8 mouse cellular contexts compared by ENCODE assay signal in the genomic region with DNA sequence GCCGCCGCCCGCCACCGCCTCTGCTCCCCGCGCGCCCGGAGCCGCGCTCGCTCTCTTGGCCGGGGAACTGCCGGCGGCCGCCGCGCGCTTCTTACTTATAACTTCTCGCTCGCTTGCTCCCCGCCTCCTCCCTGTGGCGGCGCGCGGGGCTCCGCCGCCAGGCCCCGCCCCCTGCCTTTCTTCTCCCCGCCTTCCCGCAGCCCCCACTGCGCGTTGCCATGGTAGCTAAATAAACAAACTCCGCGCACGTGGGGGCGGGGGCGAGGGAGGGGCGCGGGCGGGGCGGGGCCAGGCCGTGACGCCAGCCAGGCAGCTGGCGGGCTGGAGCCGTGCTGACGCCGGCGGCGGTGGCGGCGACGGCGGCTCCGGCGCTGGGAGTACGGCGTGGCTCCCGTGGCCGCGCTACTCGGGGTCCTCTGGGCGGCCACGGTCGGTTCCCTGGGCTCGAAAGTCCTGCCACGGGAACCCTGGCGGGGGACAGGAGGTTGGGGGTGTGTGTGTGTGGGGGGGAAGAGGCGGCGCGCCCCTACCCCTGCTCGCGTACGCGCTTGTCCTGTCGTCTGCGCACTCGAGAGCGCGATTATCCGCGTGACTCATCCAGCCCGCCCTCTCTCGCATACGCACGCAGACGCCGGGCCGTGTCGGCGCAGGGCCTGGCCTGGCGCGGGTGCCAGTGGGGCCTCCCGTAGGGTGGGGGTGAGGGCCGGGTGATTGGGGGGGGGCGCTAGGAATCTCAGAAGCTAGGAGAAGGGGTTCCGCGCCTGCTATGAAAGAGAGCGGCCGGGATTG. TPM values are rescaled to one million over a fixed set of nuclear protein-coding genes. Genes with fewer than 3 reads are reported as not detected.
DNase-seq lines count a peak whose midpoint lies in the region; ATAC-seq lines count a peak whose summit lies in the region.

A gene (minus strand): TSS at position 60 of the 789 bp plus-strand sequence.

- H3K27me3 ChIP-seq in intestine, embryonic 15.5 days (replicated peaks), result peaks cover 12% of the 10 kb centered on the region
- peaks cover 87% of the 10 kb centered on the region for H3K27me3 ChIP-seq in midbrain, embryonic 10.5 days (ENCODE audit: low read depth, poor library complexity, severe bottlenecking)

- peak; percentile 93 to 96 for DNase-seq in adrenal gland, adult 18-20 months (ENCODE audit: low spot score in 2 of 2)
- DNase-seq in embryo, embryonic 10.5 days (ENCODE audit: low spot score), result peak; percentile 93
- DNase-seq in gastrocnemius, postnatal 4 days (ENCODE audit: low spot score in 2 of 2), result peak; percentile 94 to 95
- peak; percentile 88 to 90 for DNase-seq in left cerebral cortex, postnatal 36 days (ENCODE audit: low spot score in 2 of 2)
- DNase-seq in midbrain, embryonic 10.5 days (ENCODE audit: low spot score), result peak; percentile 95
- peak; percentile 84 for DNase-seq in right cerebral cortex, postnatal 36 days (ENCODE audit: low spot score in 2 of 2)
- DNase-seq in urinary bladder, postnatal 4 days (ENCODE audit: low spot score in 2 of 2), result peak; percentile 95

- intact Hi-C loops in left cerebral cortex, postnatal 36 days (cut with DNase I), result loop anchor here (1.0 to 10.0 kb wide), 5 partner anchors 119 to 960 kb away; no protein-coding TSS in a partner anchor

- H3K9me3 ChIP-seq in intestine, embryonic 15.5 days, result no peaks in the 10 kb centered on the region
- H3K9me3 ChIP-seq in midbrain, embryonic 10.5 days (replicated peaks), result no peaks in the 10 kb centered on the region

- peak within 1 kb of the TSS; percentile 88 for H3K27ac ChIP-seq in intestine, embryonic 15.5 days
- peak within 1 kb of the TSS; percentile 91 for H3K27ac ChIP-seq in midbrain, embryonic 10.5 days (replicated peaks)

- H3K4me3 ChIP-seq in intestine, embryonic 15.5 days (replicated peaks), result peak within 1 kb of the TSS; percentile 60
- peak within 1 kb of the TSS; percentile 73 for H3K4me3 ChIP-seq in midbrain, embryonic 10.5 days

- H3K4me1 ChIP-seq in intestine, embryonic 15.5 days (replicated peaks), result peaks cover 14% of the 10 kb centered on the region
- peaks cover 40% of the 10 kb centered on the region for H3K4me1 ChIP-seq in midbrain, embryonic 10.5 days

- no peaks in the 10 kb centered on the region for H3K36me3 ChIP-seq in intestine, embryonic 15.5 days
- H3K36me3 ChIP-seq in midbrain, embryonic 10.5 days, result no peaks in the 10 kb centered on the region

- peak; percentile 91 for ATAC-seq in intestine, embryonic 15.5 days

- under 1% methylated on average over 70 of the region's 99 CpGs for WGBS in intestine, embryonic 15.5 days
- WGBS in midbrain, embryonic 10.5 days, result under 1% methylated on average over 58 of the region's 99 CpGs

- H3K9ac ChIP-seq in intestine, embryonic 15.5 days, result peak within 1 kb of the TSS; percentile 64

- H3K4me2 ChIP-seq in intestine, embryonic 15.5 days (replicated peaks), result peak within 1 kb of the TSS; percentile 92

RNA-seq across cellular contexts. Expression of the gene that starts here (rescaled TPM):
- total RNA-seq in adrenal gland, adult 18-20 months (2021), result 10 to 100 TPM; 13.4 to 37.5 TPM
- total RNA-seq in gastrocnemius, postnatal 4 days (2021), result 10 to 100 TPM; 33.8 to 49.3 TPM
- 9.6 and 12.1 TPM in 2 replicates for polyA plus RNA-seq in intestine, embryonic 15.5 days (2015; fragmentation: Nextera tagmentation; extraction: Ambion mirVana)
- 1 to 10 TPM; 5.4 to 7.6 TPM for total RNA-seq in left cerebral cortex, postnatal 36 days (2021)
- polyA plus RNA-seq in midbrain, embryonic 10.5 days (2016; fragmentation: Nextera tagmentation; extraction: Ambion mirVana), result 1.00 and 1.2 TPM in 2 replicates

Comparison
In these comparisons a context has a peak if more than half of its experiments do, and no peak if none do; other contexts are left out.
1. Peak in every context shown above with its lines: DNase-seq, ATAC-seq, H3K4me3 ChIP-seq and H3K27ac ChIP-seq.